Mouse (Mus musculus) cerebellum, adult 2 months (tissue): ENCODE results near the gene Dst. TPM values are rescaled to one million over a fixed set of nuclear protein-coding genes. Genes with fewer than 3 reads are reported as not detected.

Source experiments
- DNase-seq, 2 experiments: peaks; one replicate each; pipeline ENCODE4 v3.0.0; 2021
- H3K27ac ChIP-seq: fragments of 200-500 bp; 2 replicates; pipeline ENCODE4 v1.5.1; 2012; ENCODE audit warnings: low read length, control low read depth, inconsistent platforms; ENCODE audit not compliant: insufficient read depth
- H3K27me3 ChIP-seq: fragments of 200-500 bp; 2 replicates; pipeline ENCODE4 v1.6.1; 2012; ENCODE audit warnings: inconsistent platforms, mild to moderate bottlenecking, low read length, moderate library complexity; ENCODE audit not compliant: control insufficient read depth, insufficient read depth
- H3K4me1 ChIP-seq: fragments of 200-500 bp; 2 replicates; pipeline ENCODE4 v1.6.1; 2011; ENCODE audit warnings: low read length; ENCODE audit not compliant: control insufficient read depth, insufficient read depth
- H3K4me3 ChIP-seq: fragments of 200-500 bp; replicated peaks from 2 replicates; pipeline ENCODE3; 2011; ENCODE audit warnings: mild to moderate bottlenecking, low read depth, low read length, control low read depth; ENCODE audit not compliant: insufficient read depth
- CTCF ChIP-seq: fragments of 200-500 bp; IDR thresholded peaks from 2 replicates; pipeline ENCODE4 v1.5.1; 2011; ENCODE audit warnings: low read depth, mild to moderate bottlenecking, control low read depth, low read length, moderate library complexity, borderline replicate concordance; ENCODE audit not compliant: insufficient read depth
- POLR2A ChIP-seq: fragments of 200-500 bp; IDR thresholded peaks from 2 replicates; pipeline ENCODE4 v1.6.1; 2011; ENCODE audit warnings: low read length, control low read depth, borderline replicate concordance; ENCODE audit not compliant: insufficient read depth
- WGBS: fragments of 180-500 bp; shearing (Covaris S2); methylation state at CpG from one replicate; pipeline ENCODE4 v1.1.7; 2018; 5-methylcytosine and 5-hydroxymethylcytosine counted together
- polyA plus RNA-seq: library from polyadenylated mRNA; depleted of rRNA; stranded (reverse); fragments of >200 nt; gene quantifications from 2 replicates; pipeline ENCODE4 v1.2.3, GENCODE M21; 2012

Dst gene
- polyA plus RNA-seq, 1 experiment, result 148 TPM

GRCm38 (mm10) chr1:33991067-33991466 lies 83.0 kb downstream of the Dst start:
- DNase-seq, result peak in 1 of 2 experiments; percentile 22
- Histone ChIP-seq H3K4me3 (no peak overlapping the region), H3K27me3 (no peaks in the 10 kb centered on the region), H3K27ac (no peak overlapping the region), H3K4me1 (peaks cover 9% of the 10 kb centered on the region)
- 51% methylated on average over 6 of the region's 6 CpGs for WGBS
- TF ChIP-seq CTCF (no peak), POLR2A (no peak)

- H3K27ac ChIP-seq, result no peak overlapping the region
- peaks cover 9% of the 10 kb centered on the region for H3K4me1 ChIP-seq
- H3K4me3 ChIP-seq, result no peak overlapping the region
- DNase-seq, result no peak
- H3K27me3 ChIP-seq, result no peaks in the 10 kb centered on the region
- TF ChIP-seq CTCF, result no peak
- no peak for TF ChIP-seq POLR2A
- WGBS, result 89% methylated on average over 11 of the region's 11 CpGs
Observed at GRCm38 (mm10) chr1:33992810-33993209, 84.8 kb downstream of the Dst start.

GRCm38 (mm10) chr1:33994201-33994600 lies 86.2 kb downstream of the Dst start:
- H3K4me3 ChIP-seq, result no peak overlapping the region
- WGBS, result 22% methylated on average over 9 of the region's 9 CpGs
- 0 out of 2 replicates have a peak overlapping the region, but pooled peaks have one; percentile 58 for H3K27ac ChIP-seq
- no peak for TF ChIP-seq POLR2A
- no peak for TF ChIP-seq CTCF
- DNase-seq, result peak in 1 of 2 experiments; percentile 47
- H3K4me1 ChIP-seq, result peaks cover 9% of the 10 kb centered on the region
- no peaks in the 10 kb centered on the region for H3K27me3 ChIP-seq

- Histone ChIP-seq H3K4me3 (no peak overlapping the region), H3K4me1 (peaks cover 9% of the 10 kb centered on the region), H3K27me3 (no peaks in the 10 kb centered on the region), H3K27ac (no peak overlapping the region)
- 64% methylated on average over 6 of the region's 6 CpGs for WGBS
- TF ChIP-seq POLR2A (no peak), CTCF (no peak)
- DNase-seq, result no peak
Observed at GRCm38 (mm10) chr1:33995386-33995785, 87.4 kb downstream of the Dst start.

GRCm38 (mm10) chr1:33996105-33996887 lies 88.3 kb downstream of the Dst start:
- H3K27me3 ChIP-seq, result no peaks in the 10 kb centered on the region
- H3K4me3 ChIP-seq, result no peak overlapping the region
- DNase-seq, result no peak
- no peak for TF ChIP-seq CTCF
- TF ChIP-seq POLR2A, result no peak
- H3K4me1 ChIP-seq, result peaks cover 6% of the 10 kb centered on the region
- 81% methylated on average over 5 of the region's 5 CpGs for WGBS
- H3K27ac ChIP-seq, result no peak overlapping the region

- 42% methylated on average over 4 of the region's 4 CpGs for WGBS
- no peaks in the 10 kb centered on the region for H3K27me3 ChIP-seq
Observed at GRCm38 (mm10) chr1:34002321-34002720, 94.3 kb downstream of the Dst start.

GRCm38 (mm10) chr1:34002970-34003369 lies 94.9 kb downstream of the Dst start:
- no peak for DNase-seq
- H3K4me3 ChIP-seq, result no peak overlapping the region
- TF ChIP-seq CTCF (no peak), POLR2A (no peak)
- H3K27me3 ChIP-seq, result no peaks in the 10 kb centered on the region
- H3K4me1 ChIP-seq, result no peaks in the 10 kb centered on the region
- H3K27ac ChIP-seq, result no peak overlapping the region
- 78% methylated on average over 9 of the region's 9 CpGs for WGBS

More at GRCm38 (mm10) chr1:34002321-34002720, 94.3 kb downstream of the Dst start:
- no peaks in the 10 kb centered on the region for H3K4me1 ChIP-seq
- TF ChIP-seq CTCF (no peak), POLR2A (no peak)
- H3K27ac ChIP-seq, result no peak overlapping the region
- DNase-seq, result no peak
- no peak overlapping the region for H3K4me3 ChIP-seq

GRCm38 (mm10) chr1:34005238-34005725 lies 97.3 kb downstream of the Dst start:
- Histone ChIP-seq H3K27me3 (no peaks in the 10 kb centered on the region), H3K27ac (no peak overlapping the region), H3K4me3 (peak overlapping the region; percentile 22), H3K4me1 (0 out of 2 replicates have a peak, but pooled peaks cover 3% of the 10 kb centered on the region)
- TF ChIP-seq POLR2A (no peak), CTCF (no peak)
- 5% methylated on average over 10 of the region's 10 CpGs for WGBS
- DNase-seq, result no peak
